Mouse (Mus musculus) heart, embryonic 10.5 days (tissue): ENCODE results near the gene Eef1akmt2. TPM values are rescaled to one million over a fixed set of nuclear protein-coding genes. Genes with fewer than 3 reads are reported as not detected.

Source experiments
- DNase-seq: peaks from one replicate; pipeline ENCODE4 v3.0.0-alpha.2; 2017; ENCODE audit warnings: low spot score
- H3K27ac ChIP-seq: fragments of 300-500 bp; sonication (generic); 2 replicates; pipeline ENCODE4 v1.5.1; 2016; ENCODE audit warnings: mild to moderate bottlenecking
- H3K27me3 ChIP-seq: fragments of 300-500 bp; sonication (generic); 2 replicates; pipeline ENCODE4 v1.6.1; 2016; ENCODE audit warnings: mild to moderate bottlenecking; ENCODE audit not compliant: poor library complexity, insufficient read depth, severe bottlenecking
- H3K36me3 ChIP-seq: fragments of 300-500 bp; sonication (generic); 2 replicates; pipeline ENCODE4 v1.6.1; 2016; ENCODE audit warnings: mild to moderate bottlenecking, moderate library complexity
- H3K4me1 ChIP-seq: fragments of 300-500 bp; sonication (generic); 2 replicates; pipeline ENCODE4 v1.6.1; 2016; ENCODE audit warnings: mild to moderate bottlenecking
- H3K4me3 ChIP-seq: fragments of 300-500 bp; sonication (generic); 2 replicates; pipeline ENCODE4 v1.5.1; 2016; ENCODE audit warnings: mild to moderate bottlenecking, moderate library complexity
- H3K9me3 ChIP-seq: fragments of 300-500 bp; sonication (generic); 2 replicates; pipeline ENCODE4 v1.6.1; 2016; ENCODE audit warnings: mild to moderate bottlenecking, moderate library complexity
- WGBS: fragments of 180-500 bp; shearing (Covaris S2); methylation state at CpG from one replicate; pipeline ENCODE4 v1.1.7; 2016; 5-methylcytosine and 5-hydroxymethylcytosine counted together
- polyA plus RNA-seq: library from polyadenylated mRNA; unstranded; fragments of >200 nt; fragmentation: Nextera tagmentation; extraction: Ambion mirVana; gene quantifications from 2 replicates; pipeline ENCODE4 v1.2.1, GENCODE M21; 2016

The Eef1akmt2 gene
- 44.1 and 54.1 TPM in 2 replicates for polyA plus RNA-seq

DNA sequence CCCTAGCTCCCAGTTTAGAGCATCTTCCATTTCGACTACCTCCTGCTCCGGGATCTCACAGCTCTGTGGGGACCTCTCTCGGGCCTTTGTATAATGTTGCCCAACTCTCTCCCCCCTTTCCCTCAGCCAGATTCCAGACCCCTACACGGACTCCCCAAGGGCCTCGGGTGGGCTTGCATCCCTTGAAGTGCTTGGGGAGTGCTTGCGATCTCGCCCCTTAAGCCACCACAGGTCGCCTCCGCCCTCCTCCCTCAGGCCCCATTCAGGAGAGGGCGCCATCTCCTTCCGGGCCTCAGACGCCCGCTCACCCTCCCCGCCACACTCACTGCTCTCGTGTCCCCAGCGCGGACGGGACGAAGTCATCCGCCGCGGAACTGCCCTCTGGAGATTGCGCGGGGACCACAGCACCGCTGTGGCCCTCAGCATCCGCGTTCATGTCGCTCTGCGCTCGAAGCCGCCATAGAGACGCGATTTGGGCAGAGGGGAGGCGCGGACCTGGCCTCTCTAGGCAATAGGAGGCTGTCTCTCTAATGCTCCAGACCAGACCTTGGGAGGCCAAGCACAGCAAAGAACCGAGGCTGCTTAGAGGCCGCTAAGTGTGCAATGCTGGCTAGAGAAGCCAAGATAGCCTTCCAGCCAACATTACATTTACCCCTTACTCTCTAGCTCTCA lies at the start of gene Eef1akmt2:
Gene Eef1akmt2, minus strand, starts transcription at position 501 of the 672 bp plus-strand sequence.
- WGBS = under 1% methylated on average over 37 of the region's 37 CpGs
- peaks cover 33% of the 10 kb centered on the region for H3K36me3 ChIP-seq
- peak within 1 kb of the TSS; percentile 99 for H3K27ac ChIP-seq
- peak; percentile 92 for DNase-seq
- peak within 1 kb of the TSS; percentile 80 for H3K4me3 ChIP-seq
- H3K27me3 ChIP-seq = no peaks in the 10 kb centered on the region
- H3K9me3 ChIP-seq = no peaks in the 10 kb centered on the region
- peaks cover 10% of the 10 kb centered on the region for H3K4me1 ChIP-seq

GRCm38 (mm10) chr7:132900826-132901531 lies 48.5 kb upstream of the Eef1akmt2 start:
- Histone ChIP-seq H3K4me3 (no peak overlapping the region), H3K27ac (peak overlapping the region; percentile 16; the same call in 1 of the 2 replicates), H3K9me3 (no peaks in the 10 kb centered on the region), H3K36me3 (no peaks in the 10 kb centered on the region), H3K4me1 (peaks cover 23% of the 10 kb centered on the region), H3K27me3 (no peaks in the 10 kb centered on the region)
- 39% methylated on average over 2 of the region's 2 CpGs for WGBS
- DNase-seq = peak; percentile 66

GRCm38 (mm10) chr7:132898234-132898633 lies 45.8 kb upstream of the Eef1akmt2 start:
- Histone ChIP-seq H3K9me3 (no peaks in the 10 kb centered on the region), H3K4me3 (no peak overlapping the region), H3K27me3 (no peaks in the 10 kb centered on the region), H3K27ac (no peak overlapping the region), H3K36me3 (no peaks in the 10 kb centered on the region), H3K4me1 (peaks cover 35% of the 10 kb centered on the region)
- WGBS = 82% methylated on average over 2 of the region's 2 CpGs
- DNase-seq = peak; percentile 42

DNA sequence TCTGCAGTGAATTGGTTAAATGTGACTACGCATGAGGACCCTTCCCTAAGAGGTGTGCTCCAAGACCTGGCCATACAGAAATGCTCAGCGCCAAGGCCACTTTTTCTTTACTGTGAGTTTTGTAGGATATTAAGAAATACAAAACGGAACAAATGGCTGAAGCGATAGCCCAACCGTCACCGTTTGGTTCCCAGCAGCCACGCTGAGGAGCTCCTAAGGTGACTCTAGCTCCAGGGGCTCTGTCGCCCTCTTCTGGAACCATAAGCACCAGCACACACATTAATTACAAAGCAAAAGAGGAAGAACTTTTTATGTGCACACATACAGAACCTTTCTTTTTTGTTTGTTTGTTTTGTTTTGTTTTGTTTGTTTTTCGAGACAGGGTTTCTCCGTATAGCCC lies 44.8 kb upstream of the Eef1akmt2 start:
- H3K27ac ChIP-seq = no peak overlapping the region
- H3K4me1 ChIP-seq = peaks cover 35% of the 10 kb centered on the region
- H3K4me3 ChIP-seq = no peak overlapping the region
- no peaks in the 10 kb centered on the region for H3K27me3 ChIP-seq
- WGBS = 79% methylated on average over 10 of the region's 10 CpGs
- no peaks in the 10 kb centered on the region for H3K36me3 ChIP-seq
- peak; percentile 25 for DNase-seq
- no peaks in the 10 kb centered on the region for H3K9me3 ChIP-seq

DNA sequence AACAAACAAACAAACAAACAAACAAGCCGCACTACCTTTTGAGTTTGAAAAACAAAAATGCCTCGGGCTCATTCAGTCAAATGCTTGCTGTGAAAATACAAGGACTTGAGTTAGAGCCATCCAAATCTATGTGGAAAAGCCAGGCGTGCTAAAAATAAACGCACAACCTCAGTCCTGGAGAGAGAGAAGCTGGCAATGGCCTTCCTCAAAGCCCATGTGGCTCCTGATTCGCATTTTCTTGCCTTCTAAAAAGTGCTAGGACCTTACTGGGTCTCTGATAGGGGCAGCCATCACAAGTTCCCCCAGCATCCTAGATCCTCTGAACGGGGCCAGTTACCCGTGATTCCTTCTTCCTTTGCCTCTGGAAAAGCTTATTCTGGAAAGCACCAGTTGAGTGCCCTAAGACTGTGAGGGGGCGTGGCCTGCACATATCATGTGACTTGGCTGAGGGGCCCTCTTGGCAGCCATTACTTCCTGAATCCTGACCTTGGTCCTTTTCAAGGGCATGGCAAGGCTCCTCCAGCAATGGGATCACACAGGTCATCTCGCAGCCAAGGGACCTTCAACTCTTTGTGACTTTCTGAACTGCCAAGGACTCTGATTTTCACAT lies 43.8 kb upstream of the Eef1akmt2 start:
- 81% methylated on average over 9 of the region's 9 CpGs for WGBS
- Histone ChIP-seq H3K4me3 (no peak overlapping the region), H3K4me1 (peaks cover 29% of the 10 kb centered on the region), H3K36me3 (no peaks in the 10 kb centered on the region), H3K27me3 (no peaks in the 10 kb centered on the region), H3K9me3 (no peaks in the 10 kb centered on the region), H3K27ac (peak overlapping the region; percentile 72)
- peak; percentile 69 for DNase-seq

GRCm38 (mm10) chr7:132894841-132895555 lies 42.5 kb upstream of the Eef1akmt2 start:
- Histone ChIP-seq H3K27ac (peak overlapping the region; percentile 72; the same call in 1 of the 2 replicates), H3K4me3 (no peak overlapping the region), H3K36me3 (no peaks in the 10 kb centered on the region), H3K9me3 (no peaks in the 10 kb centered on the region), H3K4me1 (peaks cover 20% of the 10 kb centered on the region; the same call in 1 of the 2 replicates), H3K27me3 (no peaks in the 10 kb centered on the region)
- peak; percentile 75 for DNase-seq
- 70% methylated on average over 7 of the region's 7 CpGs for WGBS

DNA sequence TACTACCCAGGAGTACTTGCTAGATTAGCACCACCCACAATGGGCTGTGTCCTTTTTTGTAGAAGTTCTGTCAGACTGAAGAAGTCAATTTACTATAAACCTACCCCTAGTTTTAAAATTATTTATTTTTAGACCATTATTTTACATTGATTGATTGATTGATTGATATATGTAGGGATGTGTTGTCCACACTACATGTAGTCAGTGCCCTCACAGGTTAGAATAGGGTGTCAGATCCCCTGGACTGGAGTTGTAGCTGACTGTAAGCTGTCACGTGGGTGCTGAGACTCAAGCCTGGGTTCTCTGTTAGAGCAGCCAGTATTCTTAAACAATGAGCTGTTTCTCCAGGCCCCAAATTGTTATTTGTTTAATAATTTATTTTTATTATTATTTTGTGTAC lies 40.9 kb upstream of the Eef1akmt2 start:
- no peak for DNase-seq
- WGBS = 70% methylated on average over 1 of the region's 1 CpGs
- Histone ChIP-seq H3K36me3 (no peaks in the 10 kb centered on the region), H3K9me3 (no peaks in the 10 kb centered on the region), H3K27me3 (no peaks in the 10 kb centered on the region), H3K4me3 (no peak overlapping the region), H3K27ac (no peak overlapping the region), H3K4me1 (peaks cover 20% of the 10 kb centered on the region; the same call in 1 of the 2 replicates)

DNA sequence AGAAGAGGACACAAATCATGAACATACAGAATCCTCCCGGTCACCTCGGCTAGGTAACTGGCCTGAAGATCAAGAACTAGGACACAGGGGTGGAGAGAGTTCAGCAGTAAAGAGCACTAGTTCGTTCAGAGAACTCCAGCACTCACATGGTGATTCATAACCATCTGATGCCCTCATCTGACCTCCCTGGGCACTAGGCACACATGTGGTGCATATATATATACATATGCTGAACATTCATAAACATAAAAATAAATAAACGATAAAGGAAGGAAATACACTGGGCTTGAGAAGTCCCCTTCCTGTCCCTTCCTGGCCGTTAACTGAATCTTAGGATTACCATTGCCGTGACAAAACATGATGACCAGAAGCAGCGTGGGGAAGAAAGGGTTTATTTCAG lies 40.3 kb upstream of the Eef1akmt2 start:
- peak; percentile 64 for DNase-seq
- H3K4me1 ChIP-seq = peaks cover 20% of the 10 kb centered on the region; the same call in 1 of the 2 replicates
- no peaks in the 10 kb centered on the region for H3K27me3 ChIP-seq
- H3K4me3 ChIP-seq = no peak overlapping the region
- H3K36me3 ChIP-seq = no peaks in the 10 kb centered on the region
- 73% methylated on average over 7 of the region's 7 CpGs for WGBS
- H3K27ac ChIP-seq = no peak overlapping the region
- no peaks in the 10 kb centered on the region for H3K9me3 ChIP-seq

DNA sequence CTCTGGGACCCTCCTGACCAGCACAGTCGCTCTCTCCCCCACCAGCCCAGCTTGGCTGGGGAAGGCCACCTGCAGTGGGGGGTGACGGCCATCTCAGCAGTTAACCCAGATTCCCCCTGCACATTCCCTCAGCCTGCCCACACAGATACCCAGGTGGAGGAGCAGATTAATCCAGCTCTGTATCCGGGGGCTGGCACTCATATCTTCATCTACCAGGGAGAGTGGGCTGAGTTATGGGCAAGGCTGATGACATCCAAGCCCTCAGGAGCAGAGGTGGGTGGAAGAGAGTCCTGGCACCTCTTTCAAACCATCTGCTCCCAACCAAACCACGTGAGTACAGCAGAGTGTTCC lies 39.8 kb upstream of the Eef1akmt2 start:
- Histone ChIP-seq H3K27ac (no peak overlapping the region), H3K4me3 (no peak overlapping the region), H3K9me3 (no peaks in the 10 kb centered on the region), H3K27me3 (no peaks in the 10 kb centered on the region), H3K36me3 (no peaks in the 10 kb centered on the region), H3K4me1 (peaks cover 20% of the 10 kb centered on the region; the same call in 1 of the 2 replicates)
- peak; percentile 57 for DNase-seq
- 55% methylated on average over 4 of the region's 4 CpGs for WGBS

GRCm38 (mm10) chr7:132891561-132892310 lies 39.3 kb upstream of the Eef1akmt2 start:
- 75% methylated on average over 5 of the region's 5 CpGs for WGBS
- Histone ChIP-seq H3K27me3 (no peaks in the 10 kb centered on the region), H3K36me3 (no peaks in the 10 kb centered on the region), H3K4me1 (peaks cover 19% of the 10 kb centered on the region; the same call in 1 of the 2 replicates), H3K27ac (no peak overlapping the region), H3K9me3 (no peaks in the 10 kb centered on the region), H3K4me3 (no peak overlapping the region)
- peak; percentile 35 for DNase-seq

GRCm38 (mm10) chr7:132890201-132890600 lies 37.7 kb upstream of the Eef1akmt2 start:
- Histone ChIP-seq H3K27ac (no peak overlapping the region), H3K9me3 (no peaks in the 10 kb centered on the region), H3K4me3 (no peak overlapping the region), H3K4me1 (peaks cover 9% of the 10 kb centered on the region; the same call in 1 of the 2 replicates), H3K36me3 (peaks cover 5% of the 10 kb centered on the region; the same call in 1 of the 2 replicates), H3K27me3 (no peaks in the 10 kb centered on the region)
- DNase-seq = peak; percentile 70
- WGBS = 89% methylated on average over 5 of the region's 5 CpGs

DNA sequence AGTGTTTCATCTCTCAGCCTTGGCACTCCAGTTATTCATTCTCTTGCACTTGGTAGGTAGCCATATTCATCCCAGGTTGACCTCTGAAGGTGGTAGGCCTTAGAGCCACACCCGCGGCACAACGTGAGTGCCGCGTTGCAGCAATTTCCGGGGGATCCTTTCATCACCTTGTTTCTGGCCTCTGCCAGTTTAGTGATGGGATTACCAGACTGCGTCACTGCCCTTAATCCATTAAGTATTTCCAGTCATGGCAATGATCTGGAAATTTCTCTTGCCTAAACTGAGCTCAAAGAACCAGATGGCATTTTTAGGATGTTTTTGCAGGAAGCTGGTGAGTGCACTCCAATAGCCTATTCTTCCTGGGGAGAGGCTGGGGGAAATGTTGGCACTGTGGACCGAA lies 37.2 kb upstream of the Eef1akmt2 start:
- Histone ChIP-seq H3K4me1 (peaks cover 7% of the 10 kb centered on the region; the same call in 1 of the 2 replicates), H3K9me3 (no peaks in the 10 kb centered on the region), H3K27ac (no peak overlapping the region), H3K36me3 (peaks cover 8% of the 10 kb centered on the region), H3K4me3 (no peak overlapping the region), H3K27me3 (no peaks in the 10 kb centered on the region)
- WGBS = 93% methylated on average over 8 of the region's 8 CpGs
- no peak for DNase-seq
